Comparison of ENCODE assay signal across 8 mouse cellular contexts in genomic region chr16:18393595-18393994, GRCm38 (mm10). TPM values are rescaled to one million over a fixed set of nuclear protein-coding genes. Genes with fewer than 3 reads are reported as not detected.
A peak's percentile ranks its signal among the peaks of the same experiment; 100 is the strongest.
DNase-seq lines count a peak whose midpoint lies in the region; ATAC-seq lines count a peak whose summit lies in the region.

No protein-coding gene starts in this region.

- peaks cover 38% of the 10 kb centered on the region; the same call in 1 of the 2 replicates for H3K4me1 ChIP-seq in kidney, embryonic 14.5 days (ENCODE audit: control insufficient read depth, insufficient read depth, low read length)
- peaks cover 44% of the 10 kb centered on the region for H3K4me1 ChIP-seq in embryonic facial prominence, embryonic 13.5 days
- peaks cover 42% of the 10 kb centered on the region for H3K4me1 ChIP-seq in hindbrain, embryonic 14.5 days (replicated peaks; ENCODE audit: control insufficient read depth, insufficient read depth, low read length)
- peaks cover 60% of the 10 kb centered on the region for H3K4me1 ChIP-seq in midbrain, embryonic 13.5 days (replicated peaks)

- H3K4me3 ChIP-seq in kidney, embryonic 14.5 days (ENCODE audit: low read length), result peak overlapping the region; percentile 67
- H3K4me3 ChIP-seq in embryonic facial prominence, embryonic 13.5 days, result peak overlapping the region; percentile 85
- peak overlapping the region; percentile 50 for H3K4me3 ChIP-seq in hindbrain, embryonic 14.5 days (replicated peaks; ENCODE audit: low read length)
- peak overlapping the region; percentile 88 for H3K4me3 ChIP-seq in midbrain, embryonic 13.5 days (replicated peaks)

- no peaks in the 10 kb centered on the region for H3K27me3 ChIP-seq in kidney, embryonic 14.5 days (ENCODE audit: control insufficient read depth, insufficient read depth, low read length)
- no peaks in the 10 kb centered on the region for H3K27me3 ChIP-seq in embryonic facial prominence, embryonic 13.5 days
- H3K27me3 ChIP-seq in hindbrain, embryonic 14.5 days (ENCODE audit: control insufficient read depth, insufficient read depth, low read length), result no peaks in the 10 kb centered on the region
- no peaks in the 10 kb centered on the region for H3K27me3 ChIP-seq in midbrain, embryonic 13.5 days

- H3K27ac ChIP-seq in kidney, embryonic 14.5 days (ENCODE audit: low read depth, low read length), result no peak overlapping the region
- no peak overlapping the region for H3K27ac ChIP-seq in embryonic facial prominence, embryonic 13.5 days
- peak overlapping the region; percentile 85 for H3K27ac ChIP-seq in hindbrain, embryonic 14.5 days
- H3K27ac ChIP-seq in midbrain, embryonic 13.5 days, result peak overlapping the region; percentile 96

- WGBS in kidney, embryonic 14.5 days, result 57% methylated on average over 5 of the region's 5 CpGs
- WGBS in embryonic facial prominence, embryonic 13.5 days, result 54% methylated on average over 5 of the region's 5 CpGs
- WGBS in hindbrain, embryonic 14.5 days, result 39% methylated on average over 5 of the region's 5 CpGs
- 43% methylated on average over 5 of the region's 5 CpGs for WGBS in midbrain, embryonic 13.5 days

- H3K9me3 ChIP-seq in kidney, embryonic 14.5 days (ENCODE audit: control insufficient read depth, low read length), result no peaks in the 10 kb centered on the region
- no peaks in the 10 kb centered on the region for H3K9me3 ChIP-seq in embryonic facial prominence, embryonic 13.5 days
- H3K9me3 ChIP-seq in hindbrain, embryonic 14.5 days (ENCODE audit: control insufficient read depth, low read length), result no peaks in the 10 kb centered on the region
- H3K9me3 ChIP-seq in midbrain, embryonic 13.5 days, result no peaks in the 10 kb centered on the region

- peaks cover 17% of the 10 kb centered on the region for H3K36me3 ChIP-seq in kidney, embryonic 14.5 days (ENCODE audit: control insufficient read depth, insufficient read depth, low read length)
- peaks cover 22% of the 10 kb centered on the region for H3K36me3 ChIP-seq in embryonic facial prominence, embryonic 13.5 days
- peaks cover 24% of the 10 kb centered on the region for H3K36me3 ChIP-seq in hindbrain, embryonic 14.5 days (replicated peaks; ENCODE audit: control insufficient read depth, insufficient read depth)
- peaks cover 32% of the 10 kb centered on the region for H3K36me3 ChIP-seq in midbrain, embryonic 13.5 days

- peak overlapping the region; percentile 98 for H3K4me2 ChIP-seq in kidney, embryonic 14.5 days (replicated peaks; ENCODE audit: low read depth, low read length)
- H3K4me2 ChIP-seq in embryonic facial prominence, embryonic 13.5 days, result peak overlapping the region; percentile 93
- H3K4me2 ChIP-seq in hindbrain, embryonic 14.5 days (replicated peaks), result peak overlapping the region; percentile 78
- H3K4me2 ChIP-seq in midbrain, embryonic 13.5 days (replicated peaks), result peak overlapping the region; percentile 87

- H3K9ac ChIP-seq in kidney, embryonic 14.5 days (ENCODE audit: low read depth, low read length), result peak overlapping the region; percentile 84; the same call in 1 of the 2 replicates
- H3K9ac ChIP-seq in embryonic facial prominence, embryonic 13.5 days, result peak overlapping the region; percentile 88
- peak overlapping the region; percentile 68 for H3K9ac ChIP-seq in hindbrain, embryonic 14.5 days
- H3K9ac ChIP-seq in midbrain, embryonic 13.5 days (replicated peaks), result peak overlapping the region; percentile 94

- DNase-seq in kidney, postnatal 36 days, result no peak
- DNase-seq in hindbrain, embryonic 14.5 days (ENCODE audit: low spot score), result no peak
- no peak for DNase-seq in thymus, postnatal 25 days
- no peak for DNase-seq in adrenal gland, adult 2 months
- no peak for DNase-seq in cerebellum, adult 11 months

- ATAC-seq in kidney, embryonic 14.5 days (ENCODE audit: low FRiP score, low TSS enrichment), result no peak
- ATAC-seq in embryonic facial prominence, embryonic 13.5 days (ENCODE audit: insufficient number of reproducible peaks, insufficient read depth, low FRiP score, low TSS enrichment, low read depth), result 0 out of 2 replicates have a peak, but pooled peaks have one; percentile 4
- no peak for ATAC-seq in hindbrain, embryonic 14.5 days (ENCODE audit: low FRiP score)
- ATAC-seq in midbrain, embryonic 13.5 days, result peak; percentile 7; the same call in 1 of the 2 replicates

RNA-seq across cellular contexts. Expression of gene Txnrd2, which starts 32.6 kb away (rescaled TPM):
- polyA plus RNA-seq in kidney, embryonic 14.5 days (2014; fragmentation: Nextera tagmentation; extraction: Ambion mirVana), result 21.9 and 23.6 TPM in 2 replicates
- polyA plus RNA-seq in embryonic facial prominence, embryonic 13.5 days (2015; fragmentation: Nextera tagmentation; extraction: Ambion mirVana), result 14.9 and 17.7 TPM in 2 replicates
- polyA plus RNA-seq in hindbrain, embryonic 14.5 days (2014; fragmentation: Nextera tagmentation; extraction: Ambion mirVana), result 26.0 and 28.2 TPM in 2 replicates
- polyA plus RNA-seq in midbrain, embryonic 13.5 days (2015; fragmentation: Nextera tagmentation; extraction: Ambion mirVana), result 25.9 and 28.6 TPM in 2 replicates
- total RNA-seq in adrenal gland, adult 2 months (2021), result 10 to 100 TPM; 73.3 TPM
- polyA plus RNA-seq in adrenal gland, adult 2 months (2012; rRNA removed), result 50.3 and 64.6 TPM in 2 replicates

RNA-seq across cellular contexts. Expression of gene Comt, which starts 33.1 kb away (rescaled TPM):
- 78.7 and 89.0 TPM in 2 replicates for polyA plus RNA-seq in kidney, embryonic 14.5 days (2014; fragmentation: Nextera tagmentation; extraction: Ambion mirVana)
- 73.9 and 78.8 TPM in 2 replicates for polyA plus RNA-seq in embryonic facial prominence, embryonic 13.5 days (2015; fragmentation: Nextera tagmentation; extraction: Ambion mirVana)
- polyA plus RNA-seq in hindbrain, embryonic 14.5 days (2014; fragmentation: Nextera tagmentation; extraction: Ambion mirVana), result 91.6 and 99.4 TPM in 2 replicates
- polyA plus RNA-seq in midbrain, embryonic 13.5 days (2015; fragmentation: Nextera tagmentation; extraction: Ambion mirVana), result 75.7 and 78.8 TPM in 2 replicates
- total RNA-seq in adrenal gland, adult 2 months (2021), result 100 to 1,000 TPM; 203 to 288 TPM
- polyA plus RNA-seq in adrenal gland, adult 2 months (2012; rRNA removed), result 407 and 432 TPM in 2 replicates

RNA-seq across cellular contexts. Expression of gene Arvcf, which starts 45.6 kb away (rescaled TPM):
- 16.3 and 27.0 TPM in 2 replicates for polyA plus RNA-seq in kidney, embryonic 14.5 days (2014; fragmentation: Nextera tagmentation; extraction: Ambion mirVana)
- 30.8 and 33.6 TPM in 2 replicates for polyA plus RNA-seq in embryonic facial prominence, embryonic 13.5 days (2015; fragmentation: Nextera tagmentation; extraction: Ambion mirVana)
- polyA plus RNA-seq in hindbrain, embryonic 14.5 days (2014; fragmentation: Nextera tagmentation; extraction: Ambion mirVana), result 53.2 and 64.6 TPM in 2 replicates
- 109 and 111 TPM in 2 replicates for polyA plus RNA-seq in midbrain, embryonic 13.5 days (2015; fragmentation: Nextera tagmentation; extraction: Ambion mirVana)
- 10 to 100 TPM; 33.4 to 48.9 TPM for total RNA-seq in adrenal gland, adult 2 months (2021)
- polyA plus RNA-seq in adrenal gland, adult 2 months (2012; rRNA removed), result 54.2 and 59.1 TPM in 2 replicates

RNA-seq across cellular contexts. Expression of gene Tango2, which starts 45.7 kb away (rescaled TPM):
- 19.8 and 20.0 TPM in 2 replicates for polyA plus RNA-seq in kidney, embryonic 14.5 days (2014; fragmentation: Nextera tagmentation; extraction: Ambion mirVana)
- 27.6 and 30.6 TPM in 2 replicates for polyA plus RNA-seq in embryonic facial prominence, embryonic 13.5 days (2015; fragmentation: Nextera tagmentation; extraction: Ambion mirVana)
- 94.5 and 97.9 TPM in 2 replicates for polyA plus RNA-seq in hindbrain, embryonic 14.5 days (2014; fragmentation: Nextera tagmentation; extraction: Ambion mirVana)
- 63.1 and 66.5 TPM in 2 replicates for polyA plus RNA-seq in midbrain, embryonic 13.5 days (2015; fragmentation: Nextera tagmentation; extraction: Ambion mirVana)
- 10 to 100 TPM; 36.1 to 37.1 TPM for total RNA-seq in adrenal gland, adult 2 months (2021)
- 40.6 and 51.1 TPM in 2 replicates for polyA plus RNA-seq in adrenal gland, adult 2 months (2012; rRNA removed)

Comparison
In these comparisons a context has a peak if more than half of its experiments do, and no peak if none do; other contexts are left out.
1. ATAC-seq: peak in embryonic facial prominence, embryonic 13.5 days (single experiment) and midbrain, embryonic 13.5 days (single experiment); none in kidney, embryonic 14.5 days (single experiment) and hindbrain, embryonic 14.5 days (single experiment).
2. H3K27ac ChIP-seq: peak in hindbrain, embryonic 14.5 days (single experiment) and midbrain, embryonic 13.5 days (single experiment); none in kidney, embryonic 14.5 days (single experiment) and embryonic facial prominence, embryonic 13.5 days (single experiment).
3. Peak in every context shown above with its lines, with median percentiles within 50 percentile points of each other: H3K4me2 ChIP-seq, H3K4me3 ChIP-seq and H3K9ac ChIP-seq.